Mouse (Mus musculus) adrenal gland, postnatal 4 days (tissue): ENCODE measurements around the gene Tbcd. TPM values are rescaled to one million over a fixed set of nuclear protein-coding genes. Genes with fewer than 3 reads are reported as not detected.

Experiments
- DNase-seq, 2 experiments: peaks; one replicate each; pipeline ENCODE4 v3.0.0; 2021 to 2022; ENCODE audit warnings: low spot score in 2 of 2, mixed read lengths in 2 of 2
- total RNA-seq, 2 experiments: library from RNA; stranded (reverse); gene quantifications; 2 replicates each; pipeline ENCODE4 v1.2.3; 2021

Tbcd gene
- total RNA-seq, 2 experiments from 2014 or later = 45.0 to 46.3 TPM

DNA sequence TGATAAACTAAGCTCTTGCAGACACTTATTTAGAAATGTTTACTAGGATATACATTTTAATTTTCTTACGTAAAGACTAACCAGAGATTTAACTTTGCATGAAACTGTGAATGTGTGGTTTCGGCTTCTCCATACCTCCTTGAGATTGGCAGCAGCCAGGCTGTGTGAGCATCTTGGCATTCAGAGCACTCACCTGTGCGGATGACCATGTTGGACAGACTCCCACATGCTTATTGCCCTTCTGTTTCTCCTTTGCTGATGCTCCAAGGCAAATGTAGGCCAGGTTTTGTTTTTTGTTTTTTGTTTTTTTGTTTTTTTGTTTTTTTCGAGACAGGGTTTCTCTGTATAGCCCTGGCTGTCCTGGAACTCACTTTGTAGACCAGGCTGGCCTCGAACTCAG, 111.6 kb downstream of the Tbcd start:
- DNase-seq = no peak

DNA sequence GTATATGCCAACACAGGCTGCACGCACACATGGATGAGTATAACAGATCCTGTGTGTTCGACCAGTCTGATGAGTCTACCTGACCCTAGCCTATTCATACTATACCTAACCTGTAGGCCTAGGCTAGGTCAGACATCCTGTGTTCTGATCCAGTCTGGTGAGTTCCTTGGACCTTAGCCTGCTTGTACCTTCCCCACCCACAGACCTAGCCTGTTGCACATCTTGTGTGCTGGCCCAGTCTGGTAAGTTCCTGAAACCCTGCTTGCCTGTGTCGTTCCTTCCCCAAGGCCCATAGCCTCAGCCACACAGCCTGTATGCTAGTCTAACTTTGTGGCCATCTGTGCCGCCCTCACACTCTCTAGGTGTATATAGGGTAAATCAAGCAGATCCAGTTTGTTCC, 112.5 kb downstream of the Tbcd start:
- no peak for DNase-seq

DNA sequence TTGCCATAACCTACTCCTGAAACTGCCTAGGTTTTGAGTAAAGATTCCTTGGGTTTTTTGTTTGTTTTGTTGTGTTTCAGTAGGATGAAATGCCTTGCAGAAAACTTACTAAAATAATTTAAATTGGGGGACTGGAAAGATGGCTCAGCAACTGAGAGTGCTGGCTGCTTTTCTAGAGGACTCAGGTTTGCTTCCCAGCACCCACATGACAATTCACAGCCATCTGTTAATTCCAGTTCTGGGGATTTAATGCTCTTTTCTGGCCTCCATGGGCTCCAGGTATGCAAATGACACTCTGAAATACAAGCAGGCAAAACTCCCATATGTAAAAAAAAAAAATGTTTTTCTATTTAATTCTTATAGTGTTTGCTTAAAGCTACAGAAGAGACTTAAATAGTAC, 130.1 kb downstream of the Tbcd start:
- no peak for DNase-seq

DNA sequence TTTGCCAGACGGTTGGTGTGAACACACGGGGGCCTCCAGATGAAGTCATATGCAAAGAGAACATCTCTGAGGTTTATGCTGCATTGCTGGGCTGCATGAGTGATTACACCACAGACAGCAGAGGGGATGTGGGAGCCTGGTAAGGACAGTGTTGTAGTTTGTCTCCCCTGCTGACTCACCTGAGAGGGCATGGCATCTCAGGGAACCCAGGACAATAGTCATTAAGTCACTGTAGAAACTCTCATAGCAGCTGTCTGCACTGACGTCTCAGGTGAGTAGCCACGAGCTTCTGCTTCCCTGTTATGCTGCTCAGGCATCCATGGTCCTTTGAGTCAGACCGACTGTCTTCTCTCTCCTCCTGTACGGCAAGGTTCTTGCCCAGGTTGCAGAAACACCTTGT, 145.5 kb downstream of the Tbcd start:
- DNase-seq = no peak

DNA sequence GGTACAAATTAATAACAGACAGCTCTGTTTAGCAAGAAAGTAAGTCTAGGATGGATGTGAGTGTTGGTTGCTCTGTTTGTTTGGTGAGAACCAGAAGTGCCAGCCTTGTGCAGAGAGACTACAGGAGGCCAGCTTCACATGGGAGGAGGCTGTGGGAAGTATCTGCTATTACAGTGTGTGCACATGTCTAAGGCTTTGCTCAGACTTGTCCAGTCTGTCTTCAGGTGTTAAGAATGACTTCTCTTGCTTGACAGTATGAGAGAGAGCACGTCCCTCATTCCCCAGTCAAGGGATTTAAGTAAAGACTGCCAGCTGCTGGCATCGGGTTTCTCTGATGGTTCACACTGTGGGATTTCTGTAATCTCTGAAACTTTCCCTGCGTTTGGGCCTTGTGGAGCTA, 149.7 kb downstream of the Tbcd start:
- DNase-seq = no peak

DNA sequence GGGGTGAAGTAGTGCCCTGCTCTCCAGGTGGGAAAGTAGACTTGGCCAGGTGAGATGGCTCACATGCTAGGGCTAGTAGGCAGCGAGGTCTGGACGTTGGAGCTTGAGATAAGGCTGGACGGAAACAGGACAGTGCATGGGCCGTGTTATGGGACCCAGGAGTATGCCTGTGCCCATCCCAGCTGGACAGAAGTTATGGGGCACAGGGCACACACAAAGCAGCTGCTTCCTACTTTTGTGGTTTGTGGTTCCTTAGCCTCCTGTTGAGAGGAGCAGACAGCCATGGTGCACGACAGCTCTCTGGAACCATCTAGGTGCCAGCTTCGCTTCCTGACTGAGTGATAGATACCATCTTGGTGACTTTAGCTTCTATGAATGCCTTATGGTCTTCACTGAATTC, 153.9 kb downstream of the Tbcd start:
- DNase-seq = no peak

DNA sequence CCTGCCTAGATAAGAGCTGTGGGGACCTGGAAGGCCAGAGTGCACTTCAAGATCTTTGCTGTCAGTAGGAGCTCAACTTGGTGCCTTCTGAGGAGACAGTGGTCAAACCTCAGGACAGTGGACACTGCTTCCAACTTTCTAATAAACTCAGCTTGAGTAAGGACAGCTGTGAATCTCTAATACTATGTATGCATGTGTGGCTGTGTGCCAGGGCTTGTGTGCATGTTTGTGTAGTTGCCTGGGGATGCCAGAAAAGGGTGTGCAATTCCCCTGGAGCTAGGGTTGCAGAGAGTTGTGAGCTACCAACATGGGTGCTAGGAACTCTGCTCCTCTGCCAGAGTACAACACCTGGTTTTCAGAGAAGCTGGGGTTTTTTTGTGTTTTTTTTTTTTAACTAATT, 159.2 kb downstream of the Tbcd start:
- DNase-seq = no peak

DNA sequence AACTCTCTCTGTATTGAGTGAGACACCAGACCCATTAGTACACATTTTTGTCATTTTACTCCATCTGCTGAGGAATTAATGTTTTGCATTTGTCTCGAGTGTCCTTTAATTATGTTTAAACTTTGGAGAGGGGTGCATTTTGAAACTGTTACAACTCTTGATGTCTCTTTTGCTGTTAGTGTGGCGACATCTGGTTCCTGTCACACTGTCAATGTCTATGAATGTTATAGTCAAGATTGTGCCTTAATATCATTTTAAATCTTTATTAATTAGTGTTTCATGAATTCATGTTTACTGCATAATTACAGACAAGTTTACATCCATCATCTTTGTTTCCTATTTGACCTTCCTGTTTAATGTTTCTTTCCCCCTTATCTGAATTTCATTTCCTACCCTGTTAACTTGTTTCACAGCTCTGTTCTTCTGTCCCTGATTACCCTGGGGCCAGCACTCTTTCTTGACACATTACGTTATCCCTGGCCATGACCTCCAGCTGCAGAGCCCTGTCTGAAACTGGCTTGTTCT, 164.3 kb downstream of the Tbcd start:
- DNase-seq = no peak

DNA sequence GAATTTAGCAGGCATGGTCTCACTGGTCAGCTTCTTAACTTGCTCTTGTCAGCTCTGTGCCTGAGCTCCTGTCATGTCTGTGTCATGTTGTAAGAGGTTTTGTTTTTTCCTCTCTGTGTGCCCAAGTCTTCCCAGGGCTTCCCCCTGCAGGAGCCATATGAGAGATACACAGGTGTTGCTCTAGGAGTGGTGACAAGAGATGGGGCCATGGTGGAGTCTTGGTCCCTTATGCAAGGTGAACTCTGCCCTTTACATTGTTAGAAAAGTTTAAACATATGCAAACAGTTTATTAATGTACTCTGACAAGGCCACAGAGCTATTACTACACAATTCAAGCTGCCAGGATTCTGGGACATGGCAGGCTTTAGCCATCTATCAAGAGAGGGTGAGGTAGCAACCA, 164.8 kb downstream of the Tbcd start:
- no peak for DNase-seq

DNA sequence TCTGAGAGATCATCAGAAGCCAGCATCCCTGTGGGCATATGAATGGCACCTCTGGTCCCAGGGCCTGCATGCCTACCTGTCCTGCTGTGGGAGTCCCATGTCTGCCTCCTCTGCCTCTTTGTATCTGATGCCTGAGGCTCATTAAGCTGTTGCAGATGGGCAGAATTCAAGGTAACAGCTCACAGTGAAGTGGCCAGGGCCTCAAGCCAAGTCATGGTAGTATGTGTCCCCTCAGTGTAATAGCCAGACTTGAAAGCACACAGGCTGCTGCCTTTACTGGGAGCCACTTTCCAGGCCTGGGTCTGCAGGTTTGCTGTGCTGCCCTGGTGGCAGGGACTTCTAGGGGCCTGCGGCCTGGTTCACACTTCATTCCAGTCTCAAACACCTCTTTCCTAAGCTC, 165.6 kb downstream of the Tbcd start:
- DNase-seq = no peak

DNA sequence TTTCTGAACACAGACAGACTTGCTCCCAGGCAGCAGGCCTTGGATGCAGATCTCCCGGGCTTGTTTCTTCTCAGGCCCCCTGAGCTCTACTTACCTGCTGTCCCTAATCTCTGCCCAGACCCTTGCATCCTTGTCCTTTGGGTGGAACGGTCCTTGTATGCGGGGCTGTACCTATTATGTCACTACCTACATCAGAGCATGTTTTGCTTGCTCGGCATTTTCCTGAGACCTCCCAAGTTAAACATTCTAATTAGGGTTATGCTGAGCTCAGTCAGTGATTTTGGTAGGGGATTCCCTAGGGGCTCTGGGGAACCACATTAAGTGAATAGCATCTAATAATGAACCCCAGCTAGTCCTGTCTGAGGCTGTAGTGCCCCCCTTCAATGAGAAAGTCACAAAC, 173.3 kb downstream of the Tbcd start:
- DNase-seq = no peak

DNA sequence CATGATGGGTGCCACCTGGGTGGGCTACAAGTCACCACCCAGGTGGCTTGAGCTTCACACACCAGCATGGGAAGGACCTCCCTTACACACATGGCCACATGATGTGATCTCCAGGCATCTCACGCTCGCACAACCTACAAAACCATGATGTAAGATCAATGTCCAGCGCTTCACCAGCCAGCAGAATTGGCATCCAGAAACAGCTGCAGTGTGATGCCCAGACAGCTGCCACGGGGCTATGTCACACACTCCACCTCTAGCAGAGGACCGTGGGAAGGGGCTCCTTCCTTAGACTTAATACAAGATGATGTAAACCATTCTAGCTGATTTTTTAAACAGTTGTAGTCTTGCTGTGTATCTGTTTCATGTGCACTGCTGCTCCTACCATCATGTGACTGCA, 175.8 kb downstream of the Tbcd start:
- DNase-seq = no peak

DNA sequence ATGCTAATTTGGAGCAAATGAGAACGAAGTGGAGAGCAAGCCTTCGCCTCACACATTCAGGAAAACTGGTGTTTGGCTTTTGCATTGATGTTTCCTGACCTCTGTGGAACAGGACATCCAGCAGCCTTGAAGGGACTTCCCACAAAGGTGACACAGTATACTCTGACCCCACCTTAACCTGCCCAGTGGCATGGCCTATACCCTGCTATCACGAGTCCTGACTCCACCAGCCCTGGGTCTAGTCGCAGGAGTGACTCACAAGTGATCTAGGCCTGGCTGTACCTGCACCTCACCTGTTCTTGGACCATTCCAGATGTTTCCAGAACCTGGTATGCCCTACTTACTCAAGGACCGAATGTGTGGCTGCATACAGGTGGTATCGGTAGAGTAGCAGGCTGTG, 177.8 kb downstream of the Tbcd start:
- no peak for DNase-seq

DNA sequence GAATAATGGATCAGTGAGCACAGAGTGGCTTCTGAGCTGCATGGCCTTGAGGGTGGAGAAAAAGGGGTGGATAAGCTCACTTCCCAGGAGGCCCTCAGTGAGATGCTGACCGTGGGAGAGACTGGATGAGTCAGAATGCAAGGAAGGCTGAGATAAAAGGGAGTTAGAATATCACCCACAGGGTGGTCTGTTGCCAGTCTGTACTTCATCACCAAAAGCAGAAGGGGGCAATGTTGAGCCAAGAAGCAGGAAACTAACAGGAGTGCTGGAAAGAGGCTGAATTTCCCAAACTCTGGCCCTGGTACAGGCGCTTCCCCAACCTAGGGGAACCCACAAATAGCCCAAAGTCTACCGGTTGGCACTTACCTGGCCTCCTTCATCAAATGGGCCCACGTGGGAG, 178.7 kb downstream of the Tbcd start:
- no peak for DNase-seq

DNA sequence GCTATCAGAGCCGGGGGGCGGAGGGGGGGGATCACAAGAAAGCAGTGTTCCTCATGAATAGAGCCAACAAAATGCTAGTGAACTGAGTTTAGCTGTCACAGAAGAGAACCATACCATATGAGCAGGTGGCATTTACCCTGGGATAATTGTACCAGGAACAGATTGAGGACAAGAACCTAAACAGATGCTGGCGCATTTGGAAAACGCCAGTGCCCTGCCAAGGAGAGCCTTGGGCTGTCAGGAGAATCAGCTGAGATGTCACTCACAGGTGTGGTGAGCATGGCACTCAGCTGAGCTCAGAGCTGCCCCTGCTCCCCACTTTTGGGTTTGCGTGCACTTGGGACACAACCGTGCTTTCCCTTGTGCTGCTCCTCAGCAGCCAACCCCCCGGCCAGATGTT, 179.7 kb downstream of the Tbcd start:
- no peak for DNase-seq

DNA sequence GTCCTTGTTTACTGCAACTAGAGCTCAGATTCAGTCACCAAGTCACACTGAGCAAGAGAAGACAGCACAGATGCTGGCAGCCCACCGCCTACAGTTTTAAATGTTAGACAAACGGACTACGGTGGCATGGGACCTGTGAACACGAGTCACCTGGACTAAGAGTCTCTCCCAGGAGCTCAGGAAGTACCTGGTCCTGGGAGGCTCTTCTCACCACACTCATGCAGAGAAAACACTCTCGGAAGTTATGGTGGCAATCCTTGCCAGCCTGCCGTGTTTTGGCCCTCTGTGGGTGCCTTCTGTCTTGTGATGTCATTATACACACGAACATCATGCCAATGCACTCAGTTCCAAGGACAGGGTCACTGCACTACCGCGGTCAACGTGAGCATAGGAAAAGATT, 184.9 kb downstream of the Tbcd start:
- DNase-seq = no peak

DNA sequence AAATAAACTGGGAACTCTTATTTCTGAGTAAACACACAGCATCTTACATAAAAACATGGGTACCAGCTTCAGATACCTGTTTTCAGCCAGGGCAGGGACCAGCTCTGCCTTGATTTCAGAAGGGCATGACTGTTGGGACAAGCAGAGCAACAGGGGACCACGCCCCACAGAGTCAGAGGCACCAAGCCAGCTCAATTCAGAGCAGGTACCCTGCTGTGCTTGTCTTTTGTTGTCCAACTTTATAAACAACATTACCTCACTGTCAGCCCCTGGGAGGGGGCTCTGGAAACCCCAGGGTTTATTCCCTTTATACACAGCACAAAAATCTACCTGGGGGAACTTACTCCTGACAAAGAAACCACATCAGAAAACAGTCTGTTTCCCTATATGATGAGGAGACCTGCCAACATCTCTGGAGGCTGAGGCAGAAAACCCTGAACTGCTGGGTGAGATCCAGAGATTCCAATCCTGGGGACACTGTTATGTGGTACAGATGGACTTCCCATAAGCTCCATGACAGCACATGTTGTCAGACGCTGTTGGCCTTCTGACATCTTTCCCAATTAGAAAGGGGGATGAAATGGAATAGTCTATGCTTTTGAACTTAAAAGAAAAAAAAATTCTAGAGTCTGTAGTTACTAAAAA, 189.9 kb downstream of the Tbcd start:
- no peak for DNase-seq

DNA sequence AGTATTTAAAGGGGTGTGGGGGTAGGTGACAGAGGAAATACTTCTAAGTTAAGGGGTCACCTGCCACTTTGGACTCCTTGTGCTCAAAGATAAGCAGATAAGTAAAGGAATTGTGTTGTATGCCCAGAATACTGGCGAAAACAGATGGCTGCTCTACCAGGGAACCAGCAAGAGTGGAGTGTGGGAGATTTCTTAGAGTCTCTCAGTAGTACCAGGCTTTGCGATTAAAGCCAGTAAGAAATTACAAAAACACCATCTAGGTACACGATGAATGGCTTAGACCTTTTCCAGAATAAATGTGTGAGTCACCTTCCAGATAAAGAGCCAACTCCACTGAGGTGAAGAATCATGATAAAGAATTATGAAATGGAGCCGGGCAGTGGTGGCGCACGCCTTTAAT, 193.6 kb downstream of the Tbcd start:
- DNase-seq = no peak

DNA sequence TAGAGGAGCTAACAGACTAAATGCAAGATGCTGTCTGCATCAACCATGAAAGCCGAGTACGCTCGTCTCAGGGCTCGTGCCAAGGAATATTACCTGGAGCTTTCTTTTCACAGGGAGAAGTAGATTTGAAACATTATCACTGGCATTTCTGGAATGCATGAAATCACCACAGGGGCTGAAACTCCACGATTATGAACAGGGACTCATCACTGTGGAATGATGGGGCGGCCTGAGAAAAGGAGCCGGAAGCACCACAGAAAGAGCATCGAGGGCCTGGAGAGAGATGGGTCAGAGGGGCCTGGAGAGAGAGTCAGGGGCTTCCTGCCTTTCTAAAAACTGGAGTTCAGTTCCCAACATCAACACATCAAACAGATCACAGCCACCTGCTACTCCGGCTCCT, 195.6 kb downstream of the Tbcd start:
- DNase-seq = no peak

DNA sequence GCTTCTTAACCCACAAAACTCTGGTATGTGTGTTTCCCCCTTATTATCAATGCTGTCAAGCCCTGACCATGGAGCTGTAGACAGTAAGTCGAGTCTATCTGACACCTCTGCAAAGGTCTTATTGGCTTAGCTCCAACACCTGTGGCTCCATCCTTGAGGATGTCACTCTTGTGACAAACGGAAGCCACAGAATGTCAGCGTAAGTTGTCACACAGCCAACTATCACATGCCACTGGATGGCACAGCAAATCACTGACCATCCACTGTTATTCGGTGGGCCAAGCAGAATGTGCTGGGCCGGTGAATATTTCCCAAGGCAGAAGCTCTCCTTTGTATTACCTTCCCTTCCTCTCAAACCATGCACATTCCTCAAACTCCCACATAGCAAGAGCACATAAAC, 196.4 kb downstream of the Tbcd start:
- DNase-seq = no peak

DNA sequence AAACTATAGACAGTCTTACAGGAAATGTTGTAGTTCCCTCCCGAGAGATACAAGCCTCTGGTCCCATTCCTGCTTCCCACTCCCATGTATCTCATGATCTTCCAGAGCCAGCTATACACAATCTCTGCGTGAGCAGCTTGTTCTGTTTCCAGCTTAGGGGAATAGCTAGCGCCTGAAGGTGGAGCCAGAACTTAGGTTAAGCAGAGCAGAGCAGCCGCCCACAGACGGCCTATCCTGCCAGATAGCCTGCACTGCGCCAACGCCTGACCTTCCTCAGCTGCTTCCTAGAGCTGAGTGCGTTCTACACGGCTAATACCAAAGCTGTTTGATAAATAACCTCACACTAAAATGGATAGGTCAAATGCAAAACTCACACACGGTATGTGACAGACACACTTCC, 198.2 kb downstream of the Tbcd start:
- DNase-seq = no peak

DNA sequence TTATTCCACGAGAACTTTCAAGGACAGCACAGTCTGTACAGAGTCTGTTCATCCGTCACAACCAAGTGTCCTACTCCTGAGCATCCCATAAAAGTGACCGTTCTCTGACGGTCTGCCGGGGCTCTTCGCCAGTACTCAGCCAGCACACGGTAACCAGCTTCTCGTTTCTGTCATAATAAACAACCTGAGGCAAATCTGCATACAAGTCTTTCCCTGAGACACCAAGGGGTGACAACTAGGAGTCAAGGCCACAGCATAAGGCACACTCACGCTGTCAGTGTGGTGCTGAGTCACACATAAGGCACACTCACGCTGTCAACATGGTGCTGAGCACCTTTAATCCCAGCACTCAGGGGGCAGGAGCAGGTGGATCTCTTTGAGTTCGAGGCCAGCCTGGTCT, 198.9 kb downstream of the Tbcd start:
- DNase-seq = no peak

DNA sequence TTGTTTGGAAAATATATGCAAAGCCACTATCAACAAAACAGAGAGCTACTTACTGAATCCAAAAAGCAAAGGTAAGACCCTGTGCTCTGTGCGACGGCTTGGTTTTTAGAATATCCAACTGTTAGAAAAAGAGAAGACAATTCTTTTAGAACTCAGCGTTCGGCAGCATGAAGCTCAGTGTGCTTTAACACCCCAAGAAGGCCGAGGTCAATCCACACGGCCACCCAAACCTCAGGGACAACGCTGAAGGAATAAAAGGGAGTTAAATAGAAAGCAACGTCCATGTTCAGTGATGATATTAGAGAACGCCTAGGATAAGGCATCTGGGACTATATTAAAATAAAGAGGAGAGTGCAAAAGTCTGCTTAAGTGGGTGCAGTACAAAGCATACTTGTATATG, 199.8 kb downstream of the Tbcd start:
- no peak for DNase-seq

DNA sequence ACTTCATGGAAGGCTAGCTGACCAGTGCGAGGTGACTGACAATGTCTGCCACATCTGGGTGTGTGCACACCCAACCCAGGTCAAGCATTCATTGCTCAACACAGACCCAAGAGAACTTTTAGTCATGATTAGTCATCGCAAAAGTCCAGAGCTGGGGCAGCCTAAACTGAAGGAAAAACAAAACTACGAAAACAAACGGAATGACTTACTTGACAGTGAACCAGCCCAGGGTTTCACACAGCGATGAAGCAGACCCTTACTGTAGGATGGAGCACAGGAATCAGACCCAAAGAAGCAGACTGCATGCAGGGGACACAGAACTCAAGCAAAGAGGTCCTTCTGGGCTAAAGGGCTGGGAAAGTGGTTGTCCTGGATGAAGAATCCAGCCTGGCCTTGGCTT, 200.2 kb downstream of the Tbcd start:
- no peak for DNase-seq
